12 mouse cellular contexts compared by ENCODE assay signal in genomic region chr2:65320975-65321374, GRCm38 (mm10). TPM values are rescaled to one million over a fixed set of nuclear protein-coding genes. Genes with fewer than 3 reads are reported as not detected.
DNase-seq lines count a peak whose midpoint lies in the region; ATAC-seq lines count a peak whose summit lies in the region.
"Had no signal": no experiment of that assay in that cellular context is flagged by ENCODE, and none has a peak within 500 bp of the region (broad histone marks: within the 10 kb centered on the region; RNA-seq: fewer than 3 reads in every experiment).

No protein-coding gene starts in this region.

- intact Hi-C loops in heart, postnatal 25 days (cut with DNase I) = no loop called here

- no peak for DNase-seq in heart, postnatal 25 days (ENCODE audit: low spot score)
- peak; percentile 15 for DNase-seq in ovary, postnatal 36 days (ENCODE audit: low spot score)
- DNase-seq in ovary, postnatal 10 days (ENCODE audit: low spot score) = no peak
- DNase-seq in kidney, adult 8-10 months = peak; percentile 46 to 50
- no peak for DNase-seq in urinary bladder, postnatal 25 days (ENCODE audit: low spot score)
- DNase-seq: cerebellum, postnatal 36 days had no signal

- H3K36me3 ChIP-seq in heart, embryonic 13.5 days = no peaks in the 10 kb centered on the region
- H3K36me3 ChIP-seq: embryonic facial prominence, embryonic 15.5 days had no signal

- no peak overlapping the region for H3K4me3 ChIP-seq in heart, embryonic 13.5 days
- H3K4me3 ChIP-seq: embryonic facial prominence, embryonic 15.5 days had no signal

- no peaks in the 10 kb centered on the region for H3K9me3 ChIP-seq in heart, embryonic 13.5 days
- H3K9me3 ChIP-seq: embryonic facial prominence, embryonic 15.5 days had no signal

- no peaks in the 10 kb centered on the region for H3K27me3 ChIP-seq in heart, embryonic 13.5 days (replicated peaks)
- H3K27me3 ChIP-seq: embryonic facial prominence, embryonic 15.5 days; Patski had no signal

- no peak overlapping the region for H3K9ac ChIP-seq in heart, embryonic 13.5 days
- H3K9ac ChIP-seq: embryonic facial prominence, embryonic 15.5 days had no signal

- 0 out of 2 replicates have a peak overlapping the region, but pooled peaks have one; percentile 28 for H3K27ac ChIP-seq in heart, embryonic 13.5 days (replicated peaks)
- H3K27ac ChIP-seq: embryonic facial prominence, embryonic 15.5 days had no signal

- H3K4me1 ChIP-seq in heart, embryonic 13.5 days = peaks cover 14% of the 10 kb centered on the region
- H3K4me1 ChIP-seq: embryonic facial prominence, embryonic 15.5 days had no signal

- ATAC-seq in heart, embryonic 13.5 days (ENCODE audit: extremely low read depth, insufficient number of reproducible peaks, low FRiP score, low TSS enrichment) = no peak
- no peak for ATAC-seq in megakaryocyte, adult 5-6 weeks (ENCODE audit: poor library complexity, severe bottlenecking)
- ATAC-seq in megakaryocyte-erythroid progenitor cell, adult 5-6 weeks (replicated peaks; ENCODE audit: low FRiP score, low TSS enrichment, poor library complexity, severe bottlenecking) = no peak
- ATAC-seq: Patski had no signal

- no peak overlapping the region for H3K4me2 ChIP-seq in heart, embryonic 13.5 days
- H3K4me2 ChIP-seq: embryonic facial prominence, embryonic 15.5 days had no signal

- WGBS in heart, embryonic 13.5 days = 38% methylated on average over 2 of the region's 2 CpGs

RNA-seq across cellular contexts. Expression of gene Slc38a11, which starts 42.9 kb away (rescaled TPM):
- 0.11 TPM in 1 of 2 replicates, not detected in the other for polyA plus RNA-seq in heart, embryonic 13.5 days (2015; fragmentation: Nextera tagmentation; extraction: Ambion mirVana)
- 1 to 10 TPM; 1.4 to 1.5 TPM for total RNA-seq in heart, postnatal 25 days (2021)
- total RNA-seq in megakaryocyte, adult 5-6 weeks (2015) = not detected in 2 replicates
- not detected in 2 replicates for total RNA-seq in megakaryocyte, adult 5-6 weeks (2017)
- not detected in 2 replicates for total RNA-seq in megakaryocyte-erythroid progenitor cell, adult 5-6 weeks (2014; fragmentation: Nextera tagmentation)
- total RNA-seq in megakaryocyte-erythroid progenitor cell, adult 5-6 weeks (2017) = not detected in 2 replicates
- polyA plus RNA-seq: Patski; stomach, embryonic 14.5 days had no signal

Comparison
In these comparisons a context has a peak if more than half of its experiments do, and no peak if none do; other contexts are left out.
1. DNase-seq: peak in ovary, postnatal 36 days (single experiment) and kidney, adult 8-10 months (2 of 2); none in heart, postnatal 25 days (single experiment), ovary, postnatal 10 days (single experiment) and urinary bladder, postnatal 25 days (single experiment).